13 mouse cellular contexts compared by ENCODE assay signal in the genomic region with DNA sequence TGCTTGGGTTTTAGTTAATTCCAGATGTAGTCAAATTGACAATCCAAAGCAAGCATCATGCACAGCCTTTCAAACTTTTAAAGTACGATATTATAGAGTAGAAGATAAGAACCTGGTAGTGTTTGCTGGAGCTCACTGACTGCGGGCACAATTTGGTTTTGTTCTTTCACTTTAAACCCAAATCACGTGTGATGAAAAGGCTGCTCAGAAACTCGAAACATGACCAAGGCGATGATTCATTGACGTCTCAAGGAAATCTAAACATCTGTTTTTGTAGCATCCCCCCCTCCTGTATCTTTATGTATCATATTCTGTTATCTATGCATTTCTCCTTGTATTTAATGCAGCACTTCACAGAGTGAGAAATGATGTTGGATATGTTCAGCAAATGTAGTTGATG.
"Had no signal": no experiment of that assay in that cellular context is flagged by ENCODE, and none has a peak within 500 bp of the region (broad histone marks: within the 10 kb centered on the region; RNA-seq: fewer than 3 reads in every experiment).

No protein-coding gene starts in this region.

- H3K27ac ChIP-seq: kidney, embryonic 15.5 days; limb, embryonic 10.5 days; liver, embryonic 15.5 days; midbrain, embryonic 15.5 days; neural tube, embryonic 13.5 days had no signal

- H3K4me3 ChIP-seq: kidney, embryonic 15.5 days; limb, embryonic 10.5 days; liver, embryonic 15.5 days; midbrain, embryonic 15.5 days; neural tube, embryonic 13.5 days had no signal

- H3K27me3 ChIP-seq: kidney, embryonic 15.5 days; liver, embryonic 15.5 days; midbrain, embryonic 15.5 days; neural tube, embryonic 13.5 days had no signal

- ATAC-seq: lung, postnatal 0 days had no signal

- H3K9ac ChIP-seq: kidney, embryonic 15.5 days; liver, embryonic 15.5 days; midbrain, embryonic 15.5 days; neural tube, embryonic 13.5 days had no signal

- H3K4me2 ChIP-seq: kidney, embryonic 15.5 days; liver, embryonic 11.5 days; liver, embryonic 15.5 days; midbrain, embryonic 15.5 days; neural tube, embryonic 13.5 days had no signal

- H3K9me3 ChIP-seq: kidney, embryonic 15.5 days; limb, embryonic 10.5 days; liver, embryonic 15.5 days; midbrain, embryonic 15.5 days; neural tube, embryonic 13.5 days had no signal

- H3K36me3 ChIP-seq: kidney, embryonic 15.5 days; limb, embryonic 10.5 days; liver, embryonic 15.5 days; midbrain, embryonic 15.5 days; neural tube, embryonic 13.5 days had no signal

- DNase-seq: kidney, adult 18-20 months; kidney, postnatal 14 days; lung, adult 2 months; lung, postnatal 36 days; retina, postnatal 1 day; right cerebral cortex, postnatal 4 days had no signal

- H3K4me1 ChIP-seq: kidney, embryonic 15.5 days; liver, embryonic 15.5 days; midbrain, embryonic 15.5 days; neural tube, embryonic 13.5 days had no signal
